Mouse (Mus musculus): Measurements from ENCODE around the gene Ctdnep1. TPM values are rescaled to one million over a fixed set of nuclear protein-coding genes. Genes with fewer than 3 reads are reported as not detected.

The Ctdnep1 gene
- polyA plus RNA-seq, 1 experiment from 2014 or later: 8.4 TPM

GRCm38 (mm10) chr11:69984431-69984830, 3.5 kb downstream of the Ctdnep1 start:
- H3K4me1 ChIP-seq (ENCODE audit: insufficient read depth): peaks cover 17% of the 10 kb centered on the region
- H3K27ac ChIP-seq (ENCODE audit: low read depth): no peak overlapping the region
- no peak overlapping the region for H3K9ac ChIP-seq (replicated peaks)
- no peak overlapping the region for H3K4me3 ChIP-seq (ENCODE audit: low read depth, low read length)
- no peak overlapping the region for H3K4me2 ChIP-seq (ENCODE audit: low read depth, low read length)
- H3K36me3 ChIP-seq (replicated peaks; ENCODE audit: insufficient read depth, low read length): peaks cover 44% of the 10 kb centered on the region
- DNase-seq (no peak), ATAC-seq (no peak)
- no peaks in the 10 kb centered on the region for H3K27me3 ChIP-seq (ENCODE audit: insufficient read depth, low read length)
- TF ChIP-seq EP300 (IDR thresholded peaks at IDR 0.05; ENCODE audit: low read depth) (no peak), CTCF (IDR thresholded peaks at IDR 0.05; ENCODE audit: low read depth) (no peak)
- WGBS (ENCODE audit: insufficient replicate concordance): 84% methylated on average over 8 of the region's 8 CpGs
- no peaks in the 10 kb centered on the region for H3K9me3 ChIP-seq (ENCODE audit: low read length)

- 95% methylated on average over 7 of the region's 8 CpGs for WGBS (ENCODE audit: insufficient replicate concordance)
Measured at GRCm38 (mm10) chr11:69989949-69990348, 9.0 kb downstream of the Ctdnep1 start.

GRCm38 (mm10) chr11:69990850-69991691, 10.1 kb downstream of the Ctdnep1 start, which contains the start of gene Gabarap:
TSS of gene Gabarap (plus strand) at chr11:69991143.
- peaks cover 22% of the 10 kb centered on the region for H3K4me1 ChIP-seq (ENCODE audit: insufficient read depth)
- peaks cover 48% of the 10 kb centered on the region for H3K36me3 ChIP-seq (replicated peaks; ENCODE audit: insufficient read depth, low read length)
- H3K27me3 ChIP-seq (ENCODE audit: insufficient read depth, low read length): no peaks in the 10 kb centered on the region
- H3K9ac ChIP-seq (replicated peaks): peak within 1 kb of the TSS; percentile 86
- under 1% methylated on average over 38 of the region's 40 CpGs for WGBS (ENCODE audit: insufficient replicate concordance)
- TF ChIP-seq EP300 (IDR thresholded peaks at IDR 0.05; ENCODE audit: low read depth) (peak; percentile 80), CTCF (IDR thresholded peaks at IDR 0.05; ENCODE audit: low read depth) (peak; percentile 15; the same call in 1 of the 2 replicates)
- DNase-seq (peak; percentile 97), ATAC-seq (peak; percentile 79)
- H3K9me3 ChIP-seq (ENCODE audit: low read length): no peaks in the 10 kb centered on the region
- peak within 1 kb of the TSS; percentile 79 for H3K4me3 ChIP-seq (ENCODE audit: low read depth, low read length)
- H3K4me2 ChIP-seq (ENCODE audit: low read depth, low read length): peak within 1 kb of the TSS; percentile 70
- H3K27ac ChIP-seq (ENCODE audit: low read depth): peak within 1 kb of the TSS; percentile 84

More at GRCm38 (mm10) chr11:69989949-69990348, 9.0 kb downstream of the Ctdnep1 start:
- Histone ChIP-seq H3K4me1 (ENCODE audit: insufficient read depth) (peaks cover 20% of the 10 kb centered on the region), H3K27ac (ENCODE audit: low read depth) (peak overlapping the region; percentile 84), H3K36me3 (replicated peaks; ENCODE audit: insufficient read depth, low read length) (peaks cover 54% of the 10 kb centered on the region), H3K27me3 (ENCODE audit: insufficient read depth, low read length) (no peaks in the 10 kb centered on the region), H3K4me2 (ENCODE audit: low read depth, low read length) (no peak overlapping the region), H3K9me3 (ENCODE audit: low read length) (no peaks in the 10 kb centered on the region), H3K4me3 (ENCODE audit: low read depth, low read length) (no peak overlapping the region), H3K9ac (replicated peaks) (no peak overlapping the region)
- no peak for ATAC-seq
- DNase-seq: no peak
- no peak for TF ChIP-seq CTCF (IDR thresholded peaks at IDR 0.05; ENCODE audit: low read depth)
- TF ChIP-seq EP300 (IDR thresholded peaks at IDR 0.05; ENCODE audit: low read depth): no peak

GRCm38 (mm10) chr11:69991711-69992110, 10.8 kb downstream of the Ctdnep1 start:
- ATAC-seq (peak; percentile 13; the same call in 1 of the 2 replicates), DNase-seq (no peak)
- Histone ChIP-seq H3K4me2 (ENCODE audit: low read depth, low read length) (peak overlapping the region; percentile 70), H3K4me1 (ENCODE audit: insufficient read depth) (peaks cover 22% of the 10 kb centered on the region), H3K27ac (ENCODE audit: low read depth) (peak overlapping the region; percentile 84), H3K4me3 (ENCODE audit: low read depth, low read length) (peak overlapping the region; percentile 79), H3K36me3 (replicated peaks; ENCODE audit: insufficient read depth, low read length) (peaks cover 44% of the 10 kb centered on the region), H3K9ac (replicated peaks) (peak overlapping the region; percentile 86), H3K27me3 (ENCODE audit: insufficient read depth, low read length) (no peaks in the 10 kb centered on the region), H3K9me3 (ENCODE audit: low read length) (no peaks in the 10 kb centered on the region)
- 0% methylated on average over 15 of the region's 15 CpGs for WGBS (ENCODE audit: insufficient replicate concordance)
- TF ChIP-seq CTCF (IDR thresholded peaks at IDR 0.05; ENCODE audit: low read depth): no peak
- no peak for TF ChIP-seq EP300 (IDR thresholded peaks at IDR 0.05; ENCODE audit: low read depth)

- no peak for ATAC-seq
- WGBS (ENCODE audit: insufficient replicate concordance): 60% methylated on average over 10 of the region's 10 CpGs
Measured at GRCm38 (mm10) chr11:69992396-69992795, 11.4 kb downstream of the Ctdnep1 start.

GRCm38 (mm10) chr11:69992932-69993331, 12.0 kb downstream of the Ctdnep1 start:
- no peak for ATAC-seq
- Histone ChIP-seq H3K27ac (ENCODE audit: low read depth) (0 out of 2 replicates have a peak overlapping the region, but pooled peaks have one; percentile 84), H3K9ac (replicated peaks) (peak overlapping the region; percentile 86), H3K4me1 (ENCODE audit: insufficient read depth) (peaks cover 29% of the 10 kb centered on the region), H3K9me3 (ENCODE audit: low read length) (no peaks in the 10 kb centered on the region), H3K4me2 (ENCODE audit: low read depth, low read length) (peak overlapping the region; percentile 70), H3K36me3 (replicated peaks; ENCODE audit: insufficient read depth, low read length) (peaks cover 40% of the 10 kb centered on the region), H3K4me3 (ENCODE audit: low read depth, low read length) (peak overlapping the region; percentile 79), H3K27me3 (ENCODE audit: insufficient read depth, low read length) (no peaks in the 10 kb centered on the region)
- no peak for DNase-seq
- 79% methylated on average over 3 of the region's 3 CpGs for WGBS (ENCODE audit: insufficient replicate concordance)
- TF ChIP-seq EP300 (IDR thresholded peaks at IDR 0.05; ENCODE audit: low read depth): no peak

More at GRCm38 (mm10) chr11:69992396-69992795, 11.4 kb downstream of the Ctdnep1 start:
- no peaks in the 10 kb centered on the region for H3K27me3 ChIP-seq (ENCODE audit: insufficient read depth, low read length)
- peak overlapping the region; percentile 79 for H3K4me3 ChIP-seq (ENCODE audit: low read depth, low read length)
- no peaks in the 10 kb centered on the region for H3K9me3 ChIP-seq (ENCODE audit: low read length)
- H3K4me1 ChIP-seq (ENCODE audit: insufficient read depth): peaks cover 24% of the 10 kb centered on the region
- peaks cover 43% of the 10 kb centered on the region for H3K36me3 ChIP-seq (replicated peaks; ENCODE audit: insufficient read depth, low read length)
- no peak for DNase-seq
- TF ChIP-seq CTCF (IDR thresholded peaks at IDR 0.05; ENCODE audit: low read depth): no peak
- TF ChIP-seq EP300 (IDR thresholded peaks at IDR 0.05; ENCODE audit: low read depth): no peak
- peak overlapping the region; percentile 86 for H3K9ac ChIP-seq (replicated peaks)
- peak overlapping the region; percentile 84 for H3K27ac ChIP-seq (ENCODE audit: low read depth)
- H3K4me2 ChIP-seq (ENCODE audit: low read depth, low read length): peak overlapping the region; percentile 70

All from liver, postnatal 0 days (tissue).